Mouse (Mus musculus): ENCODE measurements at regions not wholly inside any gene's neighbourhood (a gene's known extent, or its start where the extent isn't known, plus 50 kb on each side); places are given as distances from the start of the nearest gene placed in this dataset.
A peak's percentile ranks its signal among the peaks of the same experiment; 100 is the strongest.

GRCm38 (mm10) chr1:163560276-163560943 lies 156.9 kb upstream of the Gorab start:
- no peak for ATAC-seq (replicated peaks; ENCODE audit: poor library complexity, severe bottlenecking)

GRCm38 (mm10) chr1:163557875-163558274 lies 154.4 kb upstream of the Gorab start:
- no peak for ATAC-seq (replicated peaks; ENCODE audit: poor library complexity, severe bottlenecking)

GRCm38 (mm10) chr1:163555185-163555584 lies 151.7 kb upstream of the Gorab start:
- no peak for ATAC-seq (replicated peaks; ENCODE audit: poor library complexity, severe bottlenecking)

GRCm38 (mm10) chr1:163538776-163539492 lies 135.5 kb upstream of the Gorab start:
- no peak for ATAC-seq (replicated peaks; ENCODE audit: poor library complexity, severe bottlenecking)

GRCm38 (mm10) chr1:163530563-163530962 lies 127.1 kb upstream of the Gorab start:
- no peak for ATAC-seq (replicated peaks; ENCODE audit: poor library complexity, severe bottlenecking)

GRCm38 (mm10) chr1:163517966-163518365 lies 114.5 kb upstream of the Gorab start:
- ATAC-seq (replicated peaks; ENCODE audit: poor library complexity, severe bottlenecking), result no peak

- ATAC-seq (replicated peaks; ENCODE audit: poor library complexity, severe bottlenecking), result no peak
Observed at GRCm38 (mm10) chr1:163512847-163513246, 109.4 kb upstream of the Gorab start.

- ATAC-seq (replicated peaks; ENCODE audit: poor library complexity, severe bottlenecking), result no peak
Observed at GRCm38 (mm10) chr1:163512008-163512407, 108.5 kb upstream of the Gorab start.

GRCm38 (mm10) chr1:163505035-163505434 lies 101.6 kb upstream of the Gorab start:
- no peak for ATAC-seq (replicated peaks; ENCODE audit: poor library complexity, severe bottlenecking)

GRCm38 (mm10) chr1:163502557-163502956 lies 99.1 kb upstream of the Gorab start:
- peak; percentile 65 for ATAC-seq (replicated peaks; ENCODE audit: poor library complexity, severe bottlenecking)

GRCm38 (mm10) chr1:163498398-163498958 lies 95.0 kb upstream of the Gorab start:
- no peak for ATAC-seq (replicated peaks; ENCODE audit: poor library complexity, severe bottlenecking)

- no peak for ATAC-seq (replicated peaks; ENCODE audit: poor library complexity, severe bottlenecking)
Observed at GRCm38 (mm10) chr1:163496416-163496815, 92.9 kb upstream of the Gorab start.

GRCm38 (mm10) chr1:163488532-163488931 lies 85.1 kb upstream of the Gorab start:
- ATAC-seq (replicated peaks; ENCODE audit: poor library complexity, severe bottlenecking), result no peak

- no peak for ATAC-seq (replicated peaks; ENCODE audit: poor library complexity, severe bottlenecking)
Observed at GRCm38 (mm10) chr1:163488109-163488508, 84.6 kb upstream of the Gorab start.

GRCm38 (mm10) chr1:163483098-163483497 lies 79.6 kb upstream of the Gorab start:
- peak; percentile 76 for ATAC-seq (replicated peaks; ENCODE audit: poor library complexity, severe bottlenecking)

- ATAC-seq (replicated peaks; ENCODE audit: poor library complexity, severe bottlenecking), result no peak
Observed at GRCm38 (mm10) chr1:163477478-163478167, 74.2 kb upstream of the Gorab start.

- ATAC-seq (replicated peaks; ENCODE audit: poor library complexity, severe bottlenecking), result no peak
Observed at GRCm38 (mm10) chr1:163461194-163461593, 57.7 kb upstream of the Gorab start.

- no peak for ATAC-seq (replicated peaks; ENCODE audit: poor library complexity, severe bottlenecking)
Observed at GRCm38 (mm10) chr1:163456366-163456765, 52.9 kb upstream of the Gorab start.

Measured in granulocyte monocyte progenitor cell, adult 5-6 weeks (primary cell).